Mouse (Mus musculus): ENCODE results near the gene Gpc3. TPM values are rescaled to one million over a fixed set of nuclear protein-coding genes. Genes with fewer than 3 reads are reported as not detected.

Gene Gpc3
- 1 to 10 TPM; 7.1 to 7.3 TPM for total RNA-seq (2021)
- long read RNA-seq, experiment 1, partial matches to known transcripts: 0 of 4 reads
- long read RNA-seq, experiment 1, other reads (novel, unspliced or antisense): 0 of 4 reads
- long read RNA-seq, experiment 2, partial matches to known transcripts: 0 of 2 reads
- long read RNA-seq, experiment 2, other reads (novel, unspliced or antisense): 0 of 2 reads

DNA sequence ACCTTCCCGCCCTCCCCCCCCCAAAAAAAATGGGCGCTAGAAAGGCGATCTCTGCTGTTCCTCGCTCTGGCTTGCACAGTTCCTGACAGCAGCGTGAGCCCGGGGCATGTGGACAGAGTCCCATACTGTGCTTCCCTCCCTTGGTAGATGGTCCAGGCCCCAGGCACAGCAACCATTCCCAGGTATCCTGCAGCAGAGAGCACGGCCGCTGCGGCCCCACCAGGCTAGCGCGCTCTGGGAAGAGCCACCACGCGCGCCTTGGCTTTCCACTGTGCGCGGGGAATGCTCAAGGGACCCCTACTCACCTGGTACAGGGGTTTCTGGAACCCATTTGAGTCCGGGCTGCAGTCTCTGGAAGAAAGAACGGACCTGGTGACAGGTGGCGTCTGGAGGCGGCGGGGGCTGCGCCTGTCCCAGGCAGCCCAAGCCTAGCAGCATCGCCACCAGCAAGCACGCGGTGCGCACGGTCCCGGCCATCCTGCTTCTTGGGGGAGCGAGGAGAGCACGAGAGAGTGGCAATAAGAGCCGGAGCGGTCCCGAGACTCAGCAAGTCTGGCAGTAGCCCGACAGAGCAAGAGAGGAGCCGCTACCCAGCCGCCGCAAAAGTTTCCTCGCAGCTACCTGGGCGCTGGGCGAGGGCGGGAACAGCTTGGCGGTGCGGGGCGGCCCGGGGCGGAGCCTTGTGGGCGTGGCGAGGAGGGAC is at the start of gene Gpc3:
Gene Gpc3 (minus strand): TSS at position 623 of the 703 bp plus-strand sequence.
- DNase-seq (ENCODE audit: low spot score in 2 of 2): no peak
- peak within 1 kb of the TSS; percentile 49 for H3K4me3 ChIP-seq
- H3K27ac ChIP-seq: no peak within 1 kb of the TSS
- no peak for TF ChIP-seq CTCF (conservative IDR thresholded peaks at IDR 0.05)

DNA sequence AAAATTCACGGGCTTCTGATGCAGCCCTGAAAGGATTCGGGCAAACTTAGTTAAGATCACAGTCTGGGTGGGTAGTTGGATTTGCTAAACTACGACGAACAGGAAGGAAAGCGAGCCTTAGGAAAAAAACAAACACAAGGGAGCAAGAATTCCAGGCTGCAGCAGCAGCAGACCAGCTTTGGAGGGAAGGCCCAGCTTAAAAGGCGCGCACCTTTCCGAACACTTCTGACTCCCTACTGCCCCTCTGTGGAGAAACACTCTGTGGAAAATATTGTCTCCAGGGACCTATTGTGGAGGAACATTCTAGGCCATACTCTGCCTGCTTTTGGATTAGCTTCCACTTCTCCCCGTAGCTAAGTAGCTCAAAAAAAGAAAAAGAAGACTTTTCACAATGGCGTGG is 38.2 kb upstream of the Gpc3 start:
- Histone ChIP-seq H3K27ac (no peak overlapping the region), H3K4me3 (no peak overlapping the region)
- peak; percentile 0 to 48 for DNase-seq (ENCODE audit: low spot score in 2 of 2)
- peak; percentile 73 for TF ChIP-seq CTCF (conservative IDR thresholded peaks at IDR 0.05)

DNA sequence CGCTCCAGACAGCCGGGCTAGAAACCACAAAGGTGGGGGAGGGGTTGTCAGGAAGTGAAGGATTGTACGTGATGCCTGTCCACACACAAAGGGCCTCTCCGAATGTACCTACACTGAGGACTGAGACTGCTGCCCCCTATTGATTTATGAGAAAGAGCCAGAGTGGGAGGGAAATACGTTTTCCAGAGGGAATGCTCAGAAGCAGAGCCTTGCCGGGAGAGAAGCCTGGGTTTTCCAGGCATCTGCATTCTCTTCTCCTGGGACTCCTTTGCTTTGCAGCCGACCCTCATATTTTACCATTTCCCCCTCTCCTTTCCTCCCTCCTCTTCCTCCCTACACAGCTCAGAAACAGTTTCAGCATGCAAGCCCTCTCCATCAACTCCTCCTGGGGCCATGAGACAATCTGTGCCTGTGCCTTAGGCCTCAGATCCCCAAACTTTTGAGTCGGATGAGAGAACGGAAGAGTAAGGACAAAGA is 37.8 kb upstream of the Gpc3 start:
- H3K4me3 ChIP-seq: no peak overlapping the region
- no peak overlapping the region for H3K27ac ChIP-seq
- no peak for DNase-seq (ENCODE audit: low spot score in 2 of 2)
- no peak for TF ChIP-seq CTCF (conservative IDR thresholded peaks at IDR 0.05)

DNA sequence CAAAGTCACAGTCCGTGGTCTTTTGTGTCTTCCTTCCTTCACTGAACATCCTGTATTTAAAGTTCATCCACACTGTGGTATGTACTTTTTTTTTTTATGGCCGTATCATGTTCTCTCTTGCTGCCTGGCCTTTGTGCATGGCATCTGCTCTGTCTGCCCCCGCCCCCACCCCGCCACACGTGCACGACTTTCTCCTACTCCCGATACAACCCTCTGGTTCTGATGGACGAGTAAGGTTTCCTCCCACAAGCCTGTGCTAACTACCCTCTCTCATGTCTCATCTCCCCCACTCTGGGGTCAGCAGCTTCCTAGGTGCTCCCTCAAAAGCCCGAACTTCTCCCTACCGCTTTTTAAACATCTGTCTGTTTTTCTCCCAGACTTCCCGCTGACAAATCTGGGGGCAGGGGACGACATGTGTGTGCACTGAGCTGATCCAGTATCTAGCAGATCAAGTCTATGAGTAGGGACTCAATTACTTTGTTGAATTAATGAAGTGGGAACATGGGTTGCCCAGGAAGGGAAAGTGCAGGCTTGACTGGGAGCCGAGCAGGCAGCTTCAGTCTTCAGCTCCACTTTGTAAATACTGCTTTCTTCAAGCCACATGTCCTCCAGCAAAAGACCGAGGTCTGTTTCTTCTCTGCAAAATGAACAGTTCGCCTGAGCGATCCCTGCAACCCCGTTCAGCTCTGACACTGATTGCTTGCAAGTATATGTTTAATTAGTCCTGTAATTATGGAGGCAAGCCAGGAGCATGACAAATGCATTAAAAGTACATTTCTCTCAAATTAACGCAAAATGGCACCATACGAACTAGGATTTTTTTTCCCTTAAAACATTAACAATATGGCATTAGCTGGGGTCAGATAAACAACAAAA is 35.4 kb upstream of the Gpc3 start:
- Histone ChIP-seq H3K4me3 (no peak overlapping the region), H3K27ac (no peak overlapping the region)
- DNase-seq (ENCODE audit: low spot score in 2 of 2): no peak
- TF ChIP-seq CTCF (conservative IDR thresholded peaks at IDR 0.05): no peak

DNA sequence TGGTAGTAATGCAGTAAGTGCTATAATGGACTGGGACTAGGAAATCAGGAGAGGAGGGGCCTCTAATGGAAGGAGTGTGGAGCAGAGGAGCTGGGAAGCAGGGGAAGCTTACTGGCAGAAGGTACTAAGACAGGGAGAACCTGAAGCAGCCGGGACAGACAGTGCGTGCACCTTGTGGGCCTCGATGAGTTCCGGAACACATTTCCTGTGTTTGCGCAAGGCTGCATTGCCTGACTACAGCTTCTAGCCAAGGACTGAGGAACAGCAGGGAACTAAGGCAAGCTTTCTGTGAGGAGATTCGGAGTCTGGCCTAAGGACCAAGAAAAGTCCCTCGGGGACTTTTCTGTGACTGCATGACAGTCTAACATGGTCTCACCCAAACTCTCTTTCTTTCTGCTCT is 30.6 kb upstream of the Gpc3 start:
- DNase-seq (ENCODE audit: low spot score in 2 of 2): no peak
- Histone ChIP-seq H3K27ac (no peak overlapping the region), H3K4me3 (no peak overlapping the region)
- TF ChIP-seq CTCF (conservative IDR thresholded peaks at IDR 0.05): no peak

DNA sequence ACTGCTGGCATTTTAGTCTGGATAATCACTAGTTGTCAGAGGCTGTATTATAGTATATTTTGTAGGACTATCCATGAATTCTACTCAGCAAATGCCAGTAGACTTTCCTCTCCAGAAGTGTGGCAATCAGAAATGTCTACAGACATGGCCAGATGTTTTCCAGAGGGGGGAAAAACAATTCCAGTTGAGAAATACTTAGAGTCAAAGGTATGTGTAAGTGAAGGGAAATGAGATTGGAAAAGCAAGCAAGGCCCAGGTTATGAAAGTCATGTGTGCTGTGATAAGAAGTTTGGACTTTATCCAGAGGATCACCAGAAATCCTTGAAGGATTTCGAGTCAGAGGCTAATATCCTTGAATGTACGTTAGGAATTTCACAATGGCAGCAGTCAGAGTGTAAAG is 29.6 kb upstream of the Gpc3 start:
- no peak for TF ChIP-seq CTCF (conservative IDR thresholded peaks at IDR 0.05)
- H3K4me3 ChIP-seq: no peak overlapping the region
- no peak overlapping the region for H3K27ac ChIP-seq
- DNase-seq (ENCODE audit: low spot score in 2 of 2): no peak

DNA sequence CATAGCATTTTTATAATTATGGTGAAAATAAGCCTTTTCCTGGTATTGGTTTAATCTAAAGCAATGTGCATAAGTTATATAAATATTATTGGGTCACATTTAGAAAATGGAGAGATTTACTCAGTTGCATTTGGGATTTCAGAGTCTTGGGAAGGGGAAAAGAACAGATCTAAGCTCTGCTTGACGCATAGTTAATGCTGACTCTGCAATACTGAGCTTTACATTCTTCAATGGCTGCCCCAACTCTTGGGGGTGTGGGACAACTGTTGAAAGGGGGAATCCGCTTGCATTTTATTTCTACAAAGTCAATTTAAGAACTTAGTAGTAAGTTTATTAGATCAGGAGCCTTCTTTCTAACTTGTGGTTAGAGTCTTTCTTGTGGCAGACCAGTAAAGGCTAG is 28.4 kb upstream of the Gpc3 start:
- no peak for TF ChIP-seq CTCF (conservative IDR thresholded peaks at IDR 0.05)
- no peak for DNase-seq (ENCODE audit: low spot score in 2 of 2)
- H3K4me3 ChIP-seq: no peak overlapping the region
- H3K27ac ChIP-seq: no peak overlapping the region

DNA sequence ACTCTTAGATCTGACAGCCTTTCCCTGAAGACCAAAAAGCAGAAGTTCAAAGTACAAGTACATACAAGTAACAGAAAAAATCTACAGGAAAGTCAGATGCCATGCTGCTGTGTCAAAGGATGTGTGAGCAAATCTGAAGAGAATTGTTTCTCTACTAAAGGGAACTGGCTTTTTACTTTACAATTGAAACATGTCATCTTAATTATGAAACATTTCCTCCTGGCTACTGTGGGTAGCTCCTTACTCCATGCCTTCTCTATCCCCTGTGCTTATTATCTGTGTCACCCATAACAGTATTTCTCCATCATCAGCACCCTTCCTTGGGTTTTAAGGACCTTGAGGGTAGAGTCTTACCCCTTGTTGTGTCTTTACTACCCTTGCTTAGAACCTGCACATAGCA is 23.7 kb upstream of the Gpc3 start:
- no peak overlapping the region for H3K4me3 ChIP-seq
- no peak overlapping the region for H3K27ac ChIP-seq
- TF ChIP-seq CTCF (conservative IDR thresholded peaks at IDR 0.05): no peak
- no peak for DNase-seq (ENCODE audit: low spot score in 2 of 2)

DNA sequence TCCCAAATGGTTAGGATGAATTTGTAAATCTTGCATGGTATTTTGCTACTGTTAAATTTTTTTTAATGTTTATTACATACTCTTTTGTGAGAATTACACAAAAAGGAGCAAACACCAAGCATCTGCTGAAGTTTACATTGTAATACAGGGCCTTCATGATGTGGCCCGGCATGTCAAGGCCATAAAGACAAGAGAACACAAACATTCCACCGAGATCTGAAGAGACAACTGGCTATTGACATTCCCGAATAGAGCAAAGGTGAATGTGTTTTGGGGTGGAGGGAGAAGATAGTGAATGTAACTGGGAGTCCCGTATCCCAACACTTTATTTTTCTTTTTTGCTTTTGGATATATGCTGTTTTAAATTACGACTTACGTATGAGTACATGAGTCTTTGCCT is 20.2 kb upstream of the Gpc3 start:
- H3K4me3 ChIP-seq: no peak overlapping the region
- no peak for DNase-seq (ENCODE audit: low spot score in 2 of 2)
- H3K27ac ChIP-seq: no peak overlapping the region
- no peak for TF ChIP-seq CTCF (conservative IDR thresholded peaks at IDR 0.05)

DNA sequence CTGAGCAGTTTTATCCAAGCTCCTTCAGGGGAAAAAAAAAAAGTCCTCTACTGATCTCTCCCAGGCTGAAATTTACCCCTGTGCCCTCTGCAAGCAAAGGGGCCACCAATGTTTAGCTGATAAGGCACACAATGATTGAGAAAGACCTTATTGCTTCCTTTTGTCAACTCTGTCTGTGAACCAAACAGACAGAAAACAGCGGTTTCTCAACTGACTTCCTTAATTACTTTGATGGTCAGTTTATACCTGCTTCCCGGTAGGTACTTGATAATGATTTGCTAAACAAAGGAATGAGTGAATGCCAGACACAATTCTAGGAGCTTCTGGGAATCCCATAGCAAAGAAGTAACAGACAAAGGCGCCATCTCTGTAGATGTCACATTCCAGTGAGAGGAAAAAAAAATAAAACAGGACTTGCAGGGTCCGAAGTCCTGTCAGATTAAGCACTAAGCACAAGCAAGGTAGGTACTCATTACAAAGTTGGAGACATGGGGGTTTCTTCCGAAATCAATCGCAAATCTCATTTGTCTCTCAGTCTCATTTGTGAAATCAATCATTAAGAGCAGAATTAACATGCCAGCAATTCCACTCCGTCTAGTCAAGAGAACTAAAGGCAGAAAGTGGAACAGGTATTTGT is 19.1 kb upstream of the Gpc3 start:
- Histone ChIP-seq H3K4me3 (no peak overlapping the region), H3K27ac (no peak overlapping the region)
- no peak for TF ChIP-seq CTCF (conservative IDR thresholded peaks at IDR 0.05)
- no peak for DNase-seq (ENCODE audit: low spot score in 2 of 2)

DNA sequence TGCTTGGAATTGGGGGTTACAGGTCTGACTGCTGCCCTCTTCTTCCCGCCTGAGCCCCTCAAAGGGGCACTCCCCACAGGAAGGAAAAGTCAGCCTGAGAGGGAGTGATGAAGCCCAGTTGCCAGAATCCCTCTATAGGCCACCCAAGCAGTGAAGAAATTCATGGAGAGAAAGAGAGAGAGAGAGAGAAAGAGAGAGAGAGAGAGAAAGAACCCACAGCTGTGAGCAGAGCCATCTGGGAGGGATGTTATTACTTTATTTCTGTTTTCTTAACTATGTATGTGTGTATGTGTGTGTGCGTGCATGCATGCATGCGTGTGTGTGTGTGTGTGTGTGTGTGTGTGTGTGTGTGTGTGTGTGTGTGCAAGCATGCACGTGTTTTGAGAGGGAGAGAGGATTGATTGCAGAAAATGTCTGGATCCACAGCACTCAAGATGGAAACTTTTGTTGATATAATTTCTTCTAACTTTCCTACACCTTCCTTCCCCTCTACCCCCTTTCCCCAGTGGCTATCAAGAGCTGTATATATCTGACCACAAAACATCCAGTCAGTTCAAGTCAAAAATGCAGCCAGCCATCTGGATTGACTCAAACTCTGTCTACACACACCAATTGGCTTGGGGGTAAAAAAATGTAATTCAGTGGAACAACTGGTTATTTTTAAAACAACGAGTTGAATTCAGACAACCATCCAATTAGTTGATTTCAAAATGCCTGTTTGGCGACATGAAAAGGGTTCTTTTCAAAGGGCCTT is 13.4 kb upstream of the Gpc3 start:
- H3K27ac ChIP-seq: no peak overlapping the region
- TF ChIP-seq CTCF (conservative IDR thresholded peaks at IDR 0.05): no peak
- H3K4me3 ChIP-seq: no peak overlapping the region
- DNase-seq (ENCODE audit: low spot score in 2 of 2): no peak

DNA sequence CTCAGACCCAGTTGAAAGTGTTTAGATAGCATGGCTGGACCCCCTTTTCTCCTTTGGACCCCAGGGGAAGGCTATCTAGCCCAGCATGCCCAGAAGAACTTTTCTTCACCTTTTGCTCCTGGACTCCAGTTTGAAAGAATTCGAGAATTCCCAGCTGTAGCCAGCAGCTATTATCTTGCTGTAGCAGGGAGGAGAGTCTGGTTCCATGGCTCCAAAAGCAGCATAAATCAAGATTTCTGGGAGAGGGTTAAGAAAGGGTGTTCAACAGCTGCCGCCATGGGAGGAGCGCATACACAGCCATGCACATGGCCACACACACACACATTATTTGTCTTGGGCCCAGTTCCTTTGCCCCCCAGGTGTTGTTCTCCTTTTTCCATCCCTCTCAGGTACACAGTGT is 4.1 kb upstream of the Gpc3 start:
- DNase-seq (ENCODE audit: low spot score in 2 of 2): no peak
- Histone ChIP-seq H3K27ac (no peak overlapping the region), H3K4me3 (no peak overlapping the region)
- no peak for TF ChIP-seq CTCF (conservative IDR thresholded peaks at IDR 0.05)

Data from layer of hippocampus, adult 2 months (tissue).